Mouse (Mus musculus) heart, postnatal 0 days (tissue): Measurements from ENCODE around the gene Anapc7. TPM values are rescaled to one million over a fixed set of nuclear protein-coding genes. Genes with fewer than 3 reads are reported as not detected.
A peak's percentile ranks its signal among the peaks of the same experiment; 100 is the strongest.

Experiments used
- ATAC-seq: fragments of 200-750 bp; cut with Nextera tagmentation; 2 replicates; pipeline ENCODE4 v1.8.0; 2017; ENCODE audit warnings: low read depth, moderate number of reproducible peaks, moderate library complexity; ENCODE audit not compliant: insufficient read depth
- DNase-seq: peaks from one replicate; pipeline ENCODE4 v3.0.0-alpha.2; 2016; ENCODE audit warnings: low spot score
- H3K27ac ChIP-seq: fragments of 300-500 bp; sonication (generic); 2 replicates; pipeline ENCODE4 v1.5.1; 2014; ENCODE audit warnings: low read depth, mild to moderate bottlenecking
- H3K27me3 ChIP-seq: fragments of 300-500 bp; sonication (generic); 2 replicates; pipeline ENCODE4 v1.6.1; 2014; ENCODE audit warnings: low read length, mixed read lengths; ENCODE audit not compliant: control insufficient read depth, insufficient read depth
- H3K36me3 ChIP-seq: fragments of 300-500 bp; sonication (generic); replicated peaks from 2 replicates; pipeline ENCODE4 v1.6.1; 2014; ENCODE audit warnings: low read length, mixed read lengths; ENCODE audit not compliant: control insufficient read depth, insufficient read depth
- H3K4me1 ChIP-seq: fragments of 300-500 bp; sonication (generic); 2 replicates; pipeline ENCODE4 v1.6.1; 2014; ENCODE audit warnings: antibody characterized with exemption; ENCODE audit not compliant: control insufficient read depth, insufficient read depth
- H3K4me2 ChIP-seq: fragments of 300-500 bp; sonication (generic); 2 replicates; pipeline ENCODE4 v1.6.1; 2014; ENCODE audit warnings: low read depth, mild to moderate bottlenecking, low read length, moderate library complexity
- H3K4me3 ChIP-seq: fragments of 300-500 bp; sonication (generic); 2 replicates; pipeline ENCODE4 v1.5.1; 2014; ENCODE audit warnings: low read depth, low read length
- H3K9ac ChIP-seq: fragments of 300-500 bp; sonication (generic); replicated peaks from 2 replicates; pipeline ENCODE4 v1.6.1; 2014; ENCODE audit warnings: low read depth, low read length, mixed read lengths
- H3K9me3 ChIP-seq: fragments of 300-500 bp; sonication (generic); replicated peaks from 2 replicates; pipeline ENCODE4 v1.6.1; 2016; ENCODE audit warnings: low read length; ENCODE audit not compliant: control insufficient read depth
- CTCF ChIP-seq: IDR thresholded peaks from 2 replicates; pipeline ENCODE4 v1.5.1; 2016; ENCODE audit warnings: antibody characterized with exemption, control low read depth, low read depth
- EP300 ChIP-seq: IDR thresholded peaks from 2 replicates; pipeline ENCODE4 v1.6.1; 2016; ENCODE audit warnings: antibody characterized with exemption, low read depth
- WGBS: fragments of 180-500 bp; shearing (Covaris S2); extraction: QIAGEN DNeasy Blood & Tissue Kit; methylation state at CpG from one replicate; pipeline ENCODE4 v1.1.7; 2014; 5-methylcytosine and 5-hydroxymethylcytosine counted together
- polyA plus RNA-seq: library from polyadenylated mRNA; unstranded; fragments of >200 nt; fragmentation: Nextera tagmentation; extraction: Ambion mirVana; gene quantifications from 2 replicates; pipeline ENCODE4 v1.2.1, GENCODE M21; 2015
- total RNA-seq: library from RNA; depleted of rRNA; stranded (reverse); fragments of >200 nt; gene quantifications from 2 replicates; pipeline ENCODE4 v1.2.3, GENCODE M21; 2014; ENCODE audit warnings: low replicate concordance; rRNA removed

Gene Anapc7
- total and polyA plus RNA-seq, 2 experiments from 2014 or later, result 30.1 to 36.9 TPM

DNA sequence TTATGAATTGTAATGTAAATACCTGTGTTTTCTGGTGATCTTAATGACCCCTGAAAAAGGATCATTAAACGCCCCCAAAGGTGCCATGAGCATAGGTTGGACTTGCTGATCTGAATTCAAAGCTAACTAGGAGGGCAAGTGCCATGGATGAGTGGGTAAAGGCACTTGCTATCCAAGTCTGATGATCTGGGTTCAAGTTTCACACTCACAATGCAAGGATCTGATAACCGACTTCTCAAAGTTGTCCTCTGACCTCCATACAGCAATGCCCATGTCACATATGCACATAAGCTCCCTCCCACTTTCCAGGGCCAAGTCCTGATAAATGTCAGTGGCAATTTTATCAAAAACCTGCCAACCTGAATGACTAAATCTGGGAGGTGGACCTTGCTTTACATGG lies 71.5 kb downstream of the Anapc7 start:
- H3K4me3 ChIP-seq, result no peak overlapping the region; the same call in 1 of the 2 replicates

DNA sequence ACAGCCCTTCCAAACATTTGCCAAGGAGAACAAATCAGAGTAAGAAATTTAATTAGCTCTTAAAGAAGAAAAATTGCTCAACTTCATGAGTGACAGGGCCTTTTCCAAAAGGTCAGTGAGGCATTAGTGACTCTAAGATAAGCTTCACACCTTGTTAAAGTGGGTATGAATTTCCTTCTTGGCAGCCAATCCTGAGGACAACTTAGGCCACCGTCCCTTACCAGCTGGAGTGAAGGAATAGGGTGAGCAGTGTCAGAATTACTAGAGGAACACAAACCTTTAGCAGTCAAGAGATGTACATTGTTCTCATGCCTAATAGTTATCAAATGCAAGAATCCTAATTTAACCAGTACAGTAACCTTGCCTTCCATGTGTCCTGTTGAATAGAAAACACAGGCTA lies 73.0 kb downstream of the Anapc7 start:
- Histone ChIP-seq H3K27me3 (no peaks in the 10 kb centered on the region), H3K4me2 (peak overlapping the region; percentile 66), H3K27ac (peak overlapping the region; percentile 80), H3K9ac (peak overlapping the region; percentile 84; the same call in 1 of the 2 replicates), H3K4me3 (peak overlapping the region; percentile 97; the same call in 1 of the 2 replicates), H3K4me1 (0 out of 2 replicates have a peak, but pooled peaks cover 3% of the 10 kb centered on the region), H3K9me3 (no peaks in the 10 kb centered on the region), H3K36me3 (peaks cover 84% of the 10 kb centered on the region)
- TF ChIP-seq EP300 (no peak), CTCF (no peak)
- DNase-seq (no peak), ATAC-seq (no peak)
- WGBS, result 32% methylated on average over 1 of the region's 1 CpGs

More for the DNA sequence above, 71.5 kb downstream of the Anapc7 start:
- Histone ChIP-seq H3K36me3 (peaks cover 93% of the 10 kb centered on the region), H3K4me2 (no peak overlapping the region), H3K27ac (0 out of 2 replicates have a peak overlapping the region, but pooled peaks have one; percentile 54), H3K9ac (no peak overlapping the region), H3K4me1 (no peaks in the 10 kb centered on the region), H3K27me3 (no peaks in the 10 kb centered on the region), H3K9me3 (no peaks in the 10 kb centered on the region)
- no peak for TF ChIP-seq EP300
- ATAC-seq (no peak), DNase-seq (no peak)
- WGBS, result 73% methylated on average over 2 of the region's 2 CpGs

Other genes starting within 250 kb of the Anapc7 start
- gene Hvcn1, start 214.9 kb upstream of the Anapc7 start, total RNA-seq, result 0.23 and 2.6 TPM in 2 replicates
- 1.2 and 2.1 TPM in 2 replicates for gene Hvcn1, start 214.9 kb upstream of the Anapc7 start, polyA plus RNA-seq
- 5.7 and 21.6 TPM in 2 replicates for gene Tctn1, start 157.2 kb upstream of the Anapc7 start, total RNA-seq
- 2.3 TPM in 2 replicates for gene Tctn1, start 157.2 kb upstream of the Anapc7 start, polyA plus RNA-seq
- gene Pptc7, start 137.3 kb upstream of the Anapc7 start, total RNA-seq, result 33.9 and 40.3 TPM in 2 replicates
- 16.8 and 20.5 TPM in 2 replicates for gene Pptc7, start 137.3 kb upstream of the Anapc7 start, polyA plus RNA-seq
- gene Rad9b, start 67.5 kb upstream of the Anapc7 start, total RNA-seq, result 2.0 and 13.9 TPM in 2 replicates
- gene Rad9b, start 67.5 kb upstream of the Anapc7 start, polyA plus RNA-seq, result 7.5 and 8.2 TPM in 2 replicates
- 84.0 and 92.5 TPM in 2 replicates for gene Vps29, start 67.3 kb upstream of the Anapc7 start, total RNA-seq
- 184 and 206 TPM in 2 replicates for gene Vps29, start 67.3 kb upstream of the Anapc7 start, polyA plus RNA-seq
- 28.5 and 50.9 TPM in 2 replicates for gene Gpn3, start 49.8 kb upstream of the Anapc7 start, total RNA-seq
- 42.9 and 48.7 TPM in 2 replicates for gene Gpn3, start 49.8 kb upstream of the Anapc7 start, polyA plus RNA-seq
- 21.8 and 40.7 TPM in 2 replicates for gene Fam216a, start 49.3 kb upstream of the Anapc7 start, total RNA-seq
- gene Fam216a, start 49.3 kb upstream of the Anapc7 start, polyA plus RNA-seq, result 30.5 and 31.8 TPM in 2 replicates
- gene Arpc3, start 29.8 kb upstream of the Anapc7 start, total RNA-seq, result 157 and 179 TPM in 2 replicates
- 97.2 and 106 TPM in 2 replicates for gene Arpc3, start 29.8 kb upstream of the Anapc7 start, polyA plus RNA-seq
- gene Atp2a2, start 80.5 kb downstream of the Anapc7 start, total RNA-seq, result 2,277 and 2,295 TPM in 2 replicates
- gene Atp2a2, start 80.5 kb downstream of the Anapc7 start, polyA plus RNA-seq, result 706 and 785 TPM in 2 replicates
- gene Ift81, start 192.8 kb downstream of the Anapc7 start, total RNA-seq, result 36.3 and 43.8 TPM in 2 replicates
- gene Ift81, start 192.8 kb downstream of the Anapc7 start, polyA plus RNA-seq, result 50.3 and 51.6 TPM in 2 replicates
- 2.7 and 4.4 TPM in 2 replicates for gene P2rx7, start 222.2 kb downstream of the Anapc7 start, total RNA-seq
- 1.6 and 2.2 TPM in 2 replicates for gene P2rx7, start 222.2 kb downstream of the Anapc7 start, polyA plus RNA-seq